Mouse (Mus musculus) E14TG2a.4 (cell line): Measurements from ENCODE around the gene Car14.

Experiments used
- CTCF ChIP-seq: conservative IDR thresholded peaks from 2 replicates; pipeline ENCODE4 v1.5.1; 2014; ENCODE audit warnings: low read length
- POU5F1 ChIP-seq: IDR thresholded peaks from 2 replicates; pipeline ENCODE4 v1.6.1; 2014; ENCODE audit warnings: low read length, borderline replicate concordance

- TF ChIP-seq POU5F1, result no peak
- TF ChIP-seq CTCF, result no peak
Measured at GRCm38 (mm10) chr3:95867408-95867807, 37.1 kb downstream of the Car14 start.
